Mouse (Mus musculus) embryonic fibroblast, embryonic 13.5 days (primary cell): ENCODE results near the gene Mycbpap.

Experiments
- CTCF ChIP-seq: IDR thresholded peaks from 2 replicates; pipeline ENCODE4 v1.5.1; 2011; ENCODE audit warnings: mild to moderate bottlenecking, control low read depth, low read length, moderate library complexity, borderline replicate concordance; ENCODE audit not compliant: insufficient read depth
- POLR2A ChIP-seq: IDR thresholded peaks from 2 replicates; pipeline ENCODE4 v1.6.1; 2011; ENCODE audit warnings: low read depth, mild to moderate bottlenecking, control low read depth, low read length, moderate library complexity

DNA sequence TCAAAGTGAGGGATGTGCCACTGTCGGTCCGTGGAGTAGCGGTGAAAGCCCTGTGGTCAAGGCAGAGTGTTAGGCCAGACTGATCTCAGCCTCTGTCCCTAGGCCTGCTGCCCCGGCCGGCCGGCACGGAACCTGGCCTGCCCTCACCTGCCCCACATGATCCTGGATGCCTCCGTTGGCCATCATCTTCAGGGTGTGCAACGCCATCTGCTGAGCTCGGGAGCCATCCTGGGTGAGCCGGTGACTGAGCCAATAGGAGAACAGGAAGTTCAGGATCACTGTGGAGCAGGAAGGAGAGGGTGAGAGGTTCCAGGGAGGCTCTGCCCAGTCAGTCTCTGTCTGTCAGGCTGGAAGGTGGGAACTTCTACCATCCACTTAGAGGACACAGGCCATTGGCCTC, 38.1 kb downstream of the Mycbpap start:
- TF ChIP-seq CTCF (peak; percentile 4; the same call in 1 of the 2 replicates), POLR2A (no peak)
